Mouse (Mus musculus) intestine, postnatal 0 days (tissue): ENCODE measurements at regions not wholly inside any gene's neighbourhood (a gene's known extent, or its start where the extent isn't known, plus 50 kb on each side); places are given as distances from the start of the nearest gene placed in this dataset.

ENCODE experiments used
- ATAC-seq: fragments of 200-750 bp; cut with Nextera tagmentation; 2 replicates; pipeline ENCODE4 v1.8.0; 2017; ENCODE audit warnings: mild to moderate bottlenecking, moderate TSS enrichment, moderate library complexity
- H3K27ac ChIP-seq: fragments of 300-500 bp; sonication (generic); 2 replicates; pipeline ENCODE4 v1.5.1; 2014; ENCODE audit warnings: mild to moderate bottlenecking, low read depth, low read length, moderate library complexity
- H3K27me3 ChIP-seq: fragments of 300-500 bp; sonication (generic); replicated peaks from 2 replicates; pipeline ENCODE4 v1.6.1; 2014; ENCODE audit warnings: low read length, mixed read lengths; ENCODE audit not compliant: control insufficient read depth, insufficient read depth
- H3K36me3 ChIP-seq: fragments of 300-500 bp; sonication (generic); 2 replicates; pipeline ENCODE4 v1.6.1; 2014; ENCODE audit warnings: mild to moderate bottlenecking, moderate library complexity; ENCODE audit not compliant: control insufficient read depth, insufficient read depth
- H3K4me1 ChIP-seq: fragments of 300-500 bp; sonication (generic); replicated peaks from 2 replicates; pipeline ENCODE4 v1.6.1; 2014; ENCODE audit warnings: antibody characterized with exemption, low read length, mixed read lengths; ENCODE audit not compliant: control insufficient read depth, insufficient read depth
- H3K4me2 ChIP-seq: fragments of 300-500 bp; sonication (generic); replicated peaks from 2 replicates; pipeline ENCODE4 v1.6.1; 2014; ENCODE audit warnings: low read depth, mild to moderate bottlenecking, moderate library complexity
- H3K4me3 ChIP-seq: fragments of 300-500 bp; sonication (generic); 2 replicates; pipeline ENCODE4 v1.5.1; 2014; ENCODE audit warnings: low read depth, low read length
- H3K9ac ChIP-seq: fragments of 300-500 bp; sonication (generic); 2 replicates; pipeline ENCODE4 v1.6.1; 2014; ENCODE audit warnings: mild to moderate bottlenecking, low read depth, low read length
- H3K9me3 ChIP-seq: fragments of 300-500 bp; sonication (generic); 2 replicates; pipeline ENCODE4 v1.6.1; 2016; ENCODE audit warnings: mixed run types; ENCODE audit not compliant: control insufficient read depth
- CTCF ChIP-seq: sonication (generic); IDR thresholded peaks from 2 replicates; pipeline ENCODE4 v1.5.1; 2016; ENCODE audit warnings: low read depth, mild to moderate bottlenecking, control low read depth, antibody characterized with exemption, moderate library complexity
- WGBS: fragments of 180-500 bp; shearing (Covaris S2); extraction: QIAGEN DNeasy Blood & Tissue Kit; methylation state at CpG from one replicate; pipeline ENCODE4 v1.1.7; 2014; 5-methylcytosine and 5-hydroxymethylcytosine counted together

GRCm38 (mm10) chr13:34576392-34576791, 76.9 kb downstream of the Pxdc1 start:
- Histone ChIP-seq H3K4me1 (no peaks in the 10 kb centered on the region), H3K9me3 (no peaks in the 10 kb centered on the region), H3K4me3 (no peak overlapping the region), H3K9ac (no peak overlapping the region), H3K4me2 (no peak overlapping the region), H3K27ac (no peak overlapping the region), H3K27me3 (no peaks in the 10 kb centered on the region), H3K36me3 (no peaks in the 10 kb centered on the region)
- TF ChIP-seq CTCF: no peak
- no peak for ATAC-seq
- WGBS: 96% methylated on average over 2 of the region's 2 CpGs

GRCm38 (mm10) chr13:34575997-34576314, 77.3 kb downstream of the Pxdc1 start:
- Histone ChIP-seq H3K27ac (no peak overlapping the region), H3K4me2 (no peak overlapping the region), H3K4me1 (no peaks in the 10 kb centered on the region), H3K9me3 (no peaks in the 10 kb centered on the region), H3K9ac (no peak overlapping the region), H3K4me3 (no peak overlapping the region), H3K27me3 (no peaks in the 10 kb centered on the region), H3K36me3 (no peaks in the 10 kb centered on the region)
- 23% methylated on average over 1 of the region's 1 CpGs for WGBS
- no peak for ATAC-seq
- TF ChIP-seq CTCF: no peak

- H3K4me3 ChIP-seq: no peak overlapping the region
- H3K27ac ChIP-seq: no peak overlapping the region
- 75% methylated on average over 2 of the region's 2 CpGs for WGBS
- H3K9ac ChIP-seq: no peak overlapping the region
- no peaks in the 10 kb centered on the region for H3K36me3 ChIP-seq
- ATAC-seq: no peak
- H3K27me3 ChIP-seq: no peaks in the 10 kb centered on the region
- no peak for TF ChIP-seq CTCF
- H3K4me1 ChIP-seq: no peaks in the 10 kb centered on the region
- no peak overlapping the region for H3K4me2 ChIP-seq
- H3K9me3 ChIP-seq: no peaks in the 10 kb centered on the region
Observed at GRCm38 (mm10) chr13:34575179-34575996, 77.9 kb downstream of the Pxdc1 start.

GRCm38 (mm10) chr13:34569312-34569711, 84.0 kb downstream of the Pxdc1 start:
- Histone ChIP-seq H3K9ac (no peak overlapping the region), H3K36me3 (no peaks in the 10 kb centered on the region), H3K4me1 (no peaks in the 10 kb centered on the region), H3K27me3 (no peaks in the 10 kb centered on the region), H3K4me3 (no peak overlapping the region), H3K4me2 (no peak overlapping the region), H3K9me3 (no peaks in the 10 kb centered on the region), H3K27ac (no peak overlapping the region)
- WGBS: 71% methylated on average over 2 of the region's 2 CpGs
- no peak for TF ChIP-seq CTCF
- no peak for ATAC-seq

GRCm38 (mm10) chr13:34566687-34567086, 86.6 kb downstream of the Pxdc1 start:
- WGBS: 82% methylated on average over 1 of the region's 1 CpGs
- no peaks in the 10 kb centered on the region for H3K9me3 ChIP-seq
- TF ChIP-seq CTCF: no peak
- no peak overlapping the region for H3K27ac ChIP-seq
- no peak for ATAC-seq
- H3K9ac ChIP-seq: no peak overlapping the region
- no peaks in the 10 kb centered on the region for H3K4me1 ChIP-seq
- no peaks in the 10 kb centered on the region for H3K36me3 ChIP-seq
- no peaks in the 10 kb centered on the region for H3K27me3 ChIP-seq
- H3K4me2 ChIP-seq: no peak overlapping the region
- no peak overlapping the region for H3K4me3 ChIP-seq

- ATAC-seq: no peak
- Histone ChIP-seq H3K4me3 (no peak overlapping the region), H3K36me3 (no peaks in the 10 kb centered on the region), H3K4me2 (no peak overlapping the region), H3K9ac (no peak overlapping the region), H3K27me3 (no peaks in the 10 kb centered on the region), H3K9me3 (no peaks in the 10 kb centered on the region), H3K27ac (no peak overlapping the region), H3K4me1 (no peaks in the 10 kb centered on the region)
- 35% methylated on average over 5 of the region's 5 CpGs for WGBS
- no peak for TF ChIP-seq CTCF
Observed at GRCm38 (mm10) chr13:34550130-34550884, 103.0 kb downstream of the Pxdc1 start.
